Mouse (Mus musculus) limb, embryonic 14.5 days (tissue): ENCODE data around the gene Cyth3. TPM values are rescaled to one million over a fixed set of nuclear protein-coding genes. Genes with fewer than 3 reads are reported as not detected.

Source experiments
- ATAC-seq: fragments of 200-750 bp; cut with Nextera tagmentation; 2 replicates; pipeline ENCODE4 v1.8.0; 2017; ENCODE audit warnings: low read depth, moderate number of reproducible peaks, moderate TSS enrichment; ENCODE audit not compliant: low FRiP score
- DNase-seq: peaks from one replicate; pipeline ENCODE4 v3.0.0-alpha.2; 2015; ENCODE audit warnings: low spot score
- H3K27ac ChIP-seq: fragments of 300-500 bp; sonication (generic); replicated peaks from 2 replicates; pipeline ENCODE4 v1.5.1; 2014; ENCODE audit warnings: low read depth, mild to moderate bottlenecking, low read length, moderate library complexity, mixed read lengths
- H3K27me3 ChIP-seq: fragments of 300-500 bp; sonication (generic); 2 replicates; pipeline ENCODE4 v1.6.1; 2014; ENCODE audit warnings: low read length, mixed read lengths; ENCODE audit not compliant: control insufficient read depth, insufficient read depth
- H3K36me3 ChIP-seq: fragments of 300-500 bp; sonication (generic); 2 replicates; pipeline ENCODE4 v1.6.1; 2014; ENCODE audit warnings: mild to moderate bottlenecking, low read length, moderate library complexity, mixed read lengths; ENCODE audit not compliant: control insufficient read depth, insufficient read depth
- H3K4me1 ChIP-seq: fragments of 300-500 bp; sonication (generic); 2 replicates; pipeline ENCODE4 v1.6.1; 2014; ENCODE audit warnings: antibody characterized with exemption, low read length, mixed read lengths; ENCODE audit not compliant: control insufficient read depth, insufficient read depth
- H3K4me2 ChIP-seq: fragments of 300-500 bp; sonication (generic); replicated peaks from 2 replicates; pipeline ENCODE4 v1.6.1; 2014; ENCODE audit warnings: low read depth, mild to moderate bottlenecking, low read length, moderate library complexity; ENCODE audit not compliant: severe bottlenecking
- H3K4me3 ChIP-seq: fragments of 300-500 bp; sonication (generic); replicated peaks from 2 replicates; pipeline ENCODE4 v1.5.1; 2014; ENCODE audit warnings: low read length
- H3K9ac ChIP-seq: fragments of 300-500 bp; sonication (generic); 2 replicates; pipeline ENCODE4 v1.6.1; 2014; ENCODE audit warnings: mild to moderate bottlenecking, low read depth, low read length, moderate library complexity; ENCODE audit not compliant: severe bottlenecking
- H3K9me3 ChIP-seq: fragments of 300-500 bp; sonication (generic); 2 replicates; pipeline ENCODE4 v1.6.1; 2016; ENCODE audit warnings: low read length; ENCODE audit not compliant: control insufficient read depth
- POLR2A ChIP-seq: fragments of 200-500 bp; IDR thresholded peaks from 2 replicates; pipeline ENCODE4 v1.8.0; 2012; ENCODE audit warnings: inconsistent platforms, mild to moderate bottlenecking, moderate library complexity, borderline replicate concordance; ENCODE audit not compliant: insufficient read depth, insufficient read length; ENCODE audit errors: extremely low read depth
- WGBS: fragments of 180-500 bp; shearing (Covaris S2); extraction: QIAGEN DNeasy Blood & Tissue Kit; methylation state at CpG from one replicate; pipeline ENCODE4 v1.1.7; 2014; 5-methylcytosine and 5-hydroxymethylcytosine counted together
- polyA plus RNA-seq, 2 experiments: library from polyadenylated mRNA; depleted of rRNA in 1 of 2; stranded (reverse) in 1 of 2; unstranded in 1 of 2; fragments of >200 nt; fragmentation: Nextera tagmentation in 1 of 2; extraction: Ambion mirVana in 1 of 2; gene quantifications; 2 replicates each; pipeline versions ENCODE4 v1.2.1 to v1.2.3; 2012 to 2014

Gene Cyth3
- polyA plus RNA-seq (2012; rRNA removed) (50.6 and 52.9 TPM in 2 replicates), polyA plus RNA-seq (2014; fragmentation: Nextera tagmentation; extraction: Ambion mirVana) (60.5 and 67.7 TPM in 2 replicates)

DNA sequence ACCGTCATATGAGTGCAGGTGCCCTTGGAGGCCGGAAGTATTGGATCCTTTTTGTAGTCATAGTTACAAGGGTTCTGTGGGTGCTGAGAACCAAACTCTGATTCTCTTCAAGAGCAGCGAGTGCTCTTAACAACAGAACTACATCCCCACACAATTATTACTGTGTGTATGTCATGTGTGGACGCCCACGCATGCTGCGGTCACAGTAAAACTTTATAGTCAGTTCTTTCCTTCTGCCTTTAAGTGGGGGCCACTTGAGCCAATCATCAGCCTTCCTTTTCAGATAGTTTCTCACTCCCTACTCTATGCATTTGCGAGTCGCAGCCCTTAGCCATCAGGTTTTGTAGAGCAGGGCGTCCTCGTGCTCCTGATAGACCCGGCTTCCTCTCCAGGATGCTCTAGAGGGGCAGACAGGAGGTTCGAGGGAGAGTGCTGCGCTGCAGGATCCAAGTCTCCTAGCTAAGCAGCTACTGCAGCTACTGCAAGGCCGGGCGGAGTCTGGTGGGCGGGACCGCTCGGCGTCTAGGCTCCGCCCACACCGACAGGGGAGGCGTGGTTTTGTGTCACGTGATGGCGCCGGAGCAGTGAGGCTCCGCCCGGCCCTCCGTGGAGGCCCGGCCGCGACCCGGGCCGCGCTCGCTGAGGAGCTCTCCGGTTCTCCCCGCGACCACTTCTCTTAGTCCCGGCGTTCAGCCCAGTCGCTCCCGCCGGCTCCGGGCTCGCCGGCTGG, at the start of gene Cyth3:
Cyth3 (plus strand) TSS at position 555 of the 730 bp plus-strand sequence.
- 7% methylated on average over 36 of the region's 46 CpGs for WGBS
- peak within 1 kb of the TSS; percentile 68 for H3K27ac ChIP-seq
- peak within 1 kb of the TSS; percentile 81 for H3K9ac ChIP-seq
- ATAC-seq: peak; percentile 96
- peak within 1 kb of the TSS; percentile 83 for H3K4me2 ChIP-seq
- TF ChIP-seq POLR2A: peak; percentile 90
- H3K4me1 ChIP-seq: peaks cover 53% of the 10 kb centered on the region
- peak; percentile 91 for DNase-seq
- H3K36me3 ChIP-seq: no peaks in the 10 kb centered on the region
- H3K27me3 ChIP-seq: no peaks in the 10 kb centered on the region
- H3K4me3 ChIP-seq: peak within 1 kb of the TSS; percentile 70
- H3K9me3 ChIP-seq: no peaks in the 10 kb centered on the region

DNA sequence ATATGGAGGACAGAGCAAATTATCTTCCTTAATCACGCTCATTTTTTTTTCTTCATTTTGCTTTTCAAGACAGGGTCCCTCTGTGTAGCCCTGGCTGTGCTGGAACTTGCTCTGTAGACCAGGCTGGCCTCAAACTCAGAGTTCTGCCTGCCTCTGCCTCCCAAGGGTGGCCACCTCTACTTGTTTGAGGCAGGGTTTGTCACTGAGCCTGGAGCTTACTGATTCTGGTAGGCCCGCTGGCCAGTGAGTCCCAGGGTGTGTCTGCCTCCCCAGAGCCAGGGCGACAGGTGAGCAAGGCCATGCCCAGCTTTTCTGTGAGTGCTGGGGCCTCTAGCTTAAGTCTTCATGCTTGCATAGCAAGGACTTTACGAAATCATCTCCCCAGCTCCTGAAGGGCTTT, 49.2 kb upstream of the Cyth3 start:
- DNase-seq (no peak), ATAC-seq (no peak)
- Histone ChIP-seq H3K27me3 (no peaks in the 10 kb centered on the region), H3K36me3 (no peaks in the 10 kb centered on the region), H3K27ac (no peak overlapping the region), H3K9me3 (no peaks in the 10 kb centered on the region), H3K4me1 (no peaks in the 10 kb centered on the region), H3K9ac (no peak overlapping the region), H3K4me2 (no peak overlapping the region), H3K4me3 (no peak overlapping the region)
- WGBS: 85% methylated on average over 4 of the region's 4 CpGs
- TF ChIP-seq POLR2A: no peak

DNA sequence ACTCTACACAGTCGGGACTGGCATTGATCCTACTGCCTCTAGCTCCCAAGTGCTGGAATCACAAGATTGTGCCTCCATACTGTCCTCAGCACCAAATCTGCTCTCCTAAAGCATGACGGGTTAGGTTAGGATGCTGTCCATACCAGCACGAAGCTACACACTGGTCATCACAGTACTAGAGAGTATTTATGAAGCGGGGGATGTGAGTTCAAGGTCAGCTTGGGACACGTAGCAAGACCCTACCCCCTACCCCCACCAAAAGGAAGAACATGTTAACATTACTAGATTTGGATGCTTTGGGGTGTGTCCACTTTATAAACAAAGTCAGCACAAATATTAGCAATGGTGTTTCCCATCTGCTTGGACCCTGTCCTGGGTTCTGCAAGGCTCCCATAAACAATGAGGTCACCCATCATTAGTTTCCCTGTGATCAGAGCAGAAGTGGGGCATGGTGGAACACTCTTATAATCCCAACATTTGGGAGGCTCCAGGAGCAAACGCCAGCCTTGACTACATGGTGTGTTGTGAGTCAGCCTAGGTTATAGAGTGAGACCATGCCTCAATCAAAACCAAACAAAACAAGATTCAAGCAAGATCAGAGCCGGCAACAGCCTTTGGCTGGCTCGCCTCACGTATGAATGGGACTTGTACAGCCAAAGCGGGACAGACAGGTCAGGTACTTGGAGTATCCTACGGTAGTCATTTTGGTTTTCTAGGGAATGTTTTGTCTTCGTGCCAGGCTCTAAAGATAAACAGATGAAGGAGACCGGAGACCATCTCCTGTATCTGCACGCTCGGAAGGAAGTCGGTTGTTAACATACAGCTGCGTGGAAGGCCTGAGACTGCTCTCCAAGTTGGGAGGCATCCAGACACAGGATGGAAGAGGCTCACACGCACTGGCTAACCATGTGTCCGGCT, 47.7 kb upstream of the Cyth3 start:
- Histone ChIP-seq H3K9ac (no peak overlapping the region), H3K4me2 (no peak overlapping the region), H3K27ac (0 out of 2 replicates have a peak overlapping the region, but pooled peaks have one; percentile 26), H3K36me3 (no peaks in the 10 kb centered on the region), H3K27me3 (no peaks in the 10 kb centered on the region), H3K4me3 (no peak overlapping the region), H3K9me3 (no peaks in the 10 kb centered on the region), H3K4me1 (no peaks in the 10 kb centered on the region)
- 81% methylated on average over 19 of the region's 19 CpGs for WGBS
- ATAC-seq: no peak
- no peak for TF ChIP-seq POLR2A
- DNase-seq: peak; percentile 13

DNA sequence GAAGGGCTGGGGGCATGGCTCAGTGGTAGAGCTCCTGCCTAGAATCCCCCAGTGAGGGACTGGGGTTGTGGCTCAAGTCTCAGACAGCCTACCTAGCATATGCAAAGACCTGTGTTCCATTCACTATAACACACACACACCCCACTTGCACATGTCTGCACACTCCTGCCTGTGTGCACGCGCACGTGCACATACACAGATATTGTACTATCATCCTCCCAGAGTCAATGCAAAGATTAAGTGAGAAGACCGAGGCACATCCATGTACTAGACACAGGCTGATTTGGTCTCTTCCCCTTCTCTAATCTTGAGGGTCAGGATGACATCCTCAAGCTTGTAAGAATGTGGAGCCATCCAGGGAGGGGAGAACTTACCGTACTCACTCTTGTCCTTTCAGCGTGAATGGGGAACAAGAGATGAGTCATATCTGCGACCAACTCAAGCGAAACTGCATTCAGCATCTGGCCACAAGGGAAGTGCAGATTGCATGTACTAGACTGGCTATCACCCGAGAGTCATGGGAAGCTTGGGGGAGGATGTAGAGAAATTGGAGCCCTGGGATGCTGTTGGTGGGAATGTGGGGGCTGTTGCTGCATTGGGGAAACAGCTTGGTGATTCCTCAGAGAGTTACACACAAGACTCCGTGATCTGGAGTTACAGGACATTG, 42.6 kb upstream of the Cyth3 start:
- no peaks in the 10 kb centered on the region for H3K27me3 ChIP-seq
- DNase-seq: no peak
- no peaks in the 10 kb centered on the region for H3K9me3 ChIP-seq
- no peaks in the 10 kb centered on the region for H3K4me1 ChIP-seq
- no peak overlapping the region for H3K4me3 ChIP-seq
- no peak for ATAC-seq
- H3K27ac ChIP-seq: no peak overlapping the region
- H3K9ac ChIP-seq: no peak overlapping the region
- no peak overlapping the region for H3K4me2 ChIP-seq
- no peaks in the 10 kb centered on the region for H3K36me3 ChIP-seq
- TF ChIP-seq POLR2A: no peak
- 83% methylated on average over 10 of the region's 10 CpGs for WGBS

DNA sequence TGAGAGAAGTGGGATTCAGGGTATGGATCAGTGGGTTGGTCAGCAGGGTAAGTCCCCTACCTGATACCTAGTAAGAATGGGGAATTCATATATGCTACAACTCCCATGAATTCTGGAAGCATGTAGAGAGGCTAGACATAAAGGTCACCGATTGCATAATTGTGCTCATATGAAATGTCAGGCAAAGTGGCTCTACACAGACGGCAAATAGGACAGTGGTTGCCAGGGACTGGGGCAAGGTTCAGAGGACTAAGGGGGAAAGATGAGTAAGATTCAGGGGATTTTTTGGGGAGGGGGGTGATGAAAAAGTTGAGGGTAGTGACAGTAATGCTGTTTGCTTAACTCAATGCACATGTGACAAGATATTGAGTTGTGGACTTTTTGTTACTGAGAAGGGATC, 41.3 kb upstream of the Cyth3 start:
- Histone ChIP-seq H3K27me3 (no peaks in the 10 kb centered on the region), H3K4me3 (no peak overlapping the region), H3K4me2 (no peak overlapping the region), H3K4me1 (no peaks in the 10 kb centered on the region), H3K9me3 (no peaks in the 10 kb centered on the region), H3K9ac (no peak overlapping the region), H3K27ac (no peak overlapping the region), H3K36me3 (no peaks in the 10 kb centered on the region)
- 87% methylated on average over 2 of the region's 2 CpGs for WGBS
- DNase-seq (no peak), ATAC-seq (no peak)
- TF ChIP-seq POLR2A: no peak
